Mouse (Mus musculus): Measurements from ENCODE around the gene Atp6v0a1.

DNA sequence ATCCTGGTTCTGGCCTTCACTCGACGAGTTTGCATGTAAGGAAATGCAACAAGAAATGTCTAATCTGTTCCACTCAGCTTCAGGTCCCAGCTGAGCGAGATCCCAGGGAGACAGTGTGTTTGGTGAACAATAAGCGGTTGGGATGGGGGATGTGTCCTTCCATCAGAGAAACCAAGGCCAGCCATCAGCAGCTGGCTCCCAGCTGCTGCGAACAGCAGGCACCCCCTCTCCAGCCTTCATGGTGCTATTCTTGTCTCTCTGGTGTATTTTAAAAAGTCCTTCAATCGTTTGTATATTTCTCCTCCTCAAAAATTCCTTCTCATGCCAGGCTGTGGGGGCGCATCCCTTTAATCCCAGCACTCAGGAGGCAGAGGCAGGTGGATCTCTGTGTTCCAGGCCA, 34.0 kb upstream of the Atp6v0a1 start:
- no peak for TF ChIP-seq TCF12 (IDR thresholded peaks at IDR 0.05; ENCODE audit: insufficient read depth, poor library complexity, severe bottlenecking)
- TF ChIP-seq MAX (IDR thresholded peaks at IDR 0.05; ENCODE audit: low read depth) = no peak
